Comparison of ENCODE assay signal across 11 mouse cellular contexts in the genomic region with DNA sequence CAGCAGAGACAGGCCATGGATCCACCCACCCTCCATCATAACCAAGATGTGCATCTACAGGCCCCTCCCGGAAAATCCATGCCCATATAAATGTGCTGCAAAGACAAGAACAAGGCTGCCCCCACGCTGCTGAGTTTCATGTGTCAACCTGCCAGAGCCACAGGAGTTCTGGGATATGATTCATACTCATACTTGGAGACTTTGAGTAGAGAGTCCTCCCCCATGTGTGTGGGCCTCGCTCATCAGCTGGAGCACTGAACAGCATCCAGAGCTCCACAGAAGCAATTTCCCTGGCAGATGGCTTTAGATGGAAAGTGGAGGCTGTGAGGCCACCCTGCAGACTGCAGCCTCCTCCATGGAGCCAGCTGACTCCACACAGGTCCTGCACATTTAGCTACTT. TPM values are rescaled to one million over a fixed set of nuclear protein-coding genes. Genes with fewer than 3 reads are reported as not detected.
DNase-seq lines count a peak whose midpoint lies in the region; ATAC-seq and TF ChIP-seq lines count a peak whose summit lies in the region.
"Had no signal": no experiment of that assay in that cellular context is flagged by ENCODE, and none has a peak within 500 bp of the region (broad histone marks: within the 10 kb centered on the region; RNA-seq: fewer than 3 reads in every experiment).

No protein-coding gene starts in this region.

- no peak overlapping the region for H3K4me3 ChIP-seq in stomach, postnatal 0 days (ENCODE audit: low read depth, low read length)
- no peak overlapping the region for H3K4me3 ChIP-seq in forebrain, embryonic 15.5 days
- H3K4me3 ChIP-seq: hindbrain, embryonic 13.5 days had no signal

- no peaks in the 10 kb centered on the region for H3K9me3 ChIP-seq in stomach, postnatal 0 days (ENCODE audit: control insufficient read depth, low read length)
- no peaks in the 10 kb centered on the region for H3K9me3 ChIP-seq in forebrain, embryonic 15.5 days

- WGBS in stomach, postnatal 0 days, result 38% methylated on average over 3 of the region's 3 CpGs
- 88% methylated on average over 3 of the region's 3 CpGs for WGBS in forebrain, embryonic 15.5 days

- no peak overlapping the region; the same call in 1 of the 2 replicates for H3K27ac ChIP-seq in stomach, postnatal 0 days (replicated peaks)
- no peak overlapping the region for H3K27ac ChIP-seq in forebrain, embryonic 15.5 days (replicated peaks)
- H3K27ac ChIP-seq: hindbrain, embryonic 13.5 days; liver, embryonic 14.5 days had no signal

- no peak overlapping the region for H3K9ac ChIP-seq in stomach, postnatal 0 days (ENCODE audit: low read length)
- no peak overlapping the region for H3K9ac ChIP-seq in forebrain, embryonic 15.5 days (replicated peaks)
- H3K9ac ChIP-seq: hindbrain, embryonic 13.5 days; liver, embryonic 14.5 days had no signal

- no peaks in the 10 kb centered on the region for H3K36me3 ChIP-seq in stomach, postnatal 0 days (ENCODE audit: control insufficient read depth, insufficient read depth, low read length)
- no peaks in the 10 kb centered on the region for H3K36me3 ChIP-seq in forebrain, embryonic 15.5 days
- H3K36me3 ChIP-seq: hindbrain, embryonic 13.5 days had no signal

- no peak for TF ChIP-seq EP300 in stomach, postnatal 0 days (optimal IDR thresholded peaks at IDR 0.05)

- peaks cover 11% of the 10 kb centered on the region for H3K4me1 ChIP-seq in stomach, postnatal 0 days (replicated peaks; ENCODE audit: control insufficient read depth, insufficient read depth)
- H3K4me1 ChIP-seq in forebrain, embryonic 15.5 days, result peaks cover 23% of the 10 kb centered on the region

- H3K27me3 ChIP-seq in stomach, postnatal 0 days (ENCODE audit: control insufficient read depth, insufficient read depth, low read length), result no peaks in the 10 kb centered on the region
- no peaks in the 10 kb centered on the region for H3K27me3 ChIP-seq in forebrain, embryonic 15.5 days

- DNase-seq in testis, postnatal 10 days (ENCODE audit: low spot score), result peak; percentile 42
- no peak for DNase-seq in testis, postnatal 14 days (ENCODE audit: low spot score)
- peak; percentile 86 to 95 for DNase-seq in frontal cortex, postnatal 36 days (ENCODE audit: low spot score in 2 of 2)
- peak; percentile 81 to 83 for DNase-seq in layer of hippocampus, postnatal 36 days
- no peak for DNase-seq in stomach, postnatal 0 days (ENCODE audit: low spot score)
- no peak for DNase-seq in adrenal gland, postnatal 10 days
- DNase-seq in urinary bladder, postnatal 4 days (ENCODE audit: low spot score in 2 of 2), result no peak

- no peak for ATAC-seq in stomach, postnatal 0 days (ENCODE audit: low FRiP score, low TSS enrichment)
- ATAC-seq in forebrain, embryonic 15.5 days (replicated peaks), result no peak

- no peak overlapping the region for H3K4me2 ChIP-seq in stomach, postnatal 0 days (replicated peaks; ENCODE audit: low read depth)
- H3K4me2 ChIP-seq in forebrain, embryonic 15.5 days (replicated peaks), result no peak overlapping the region
- H3K4me2 ChIP-seq: hindbrain, embryonic 13.5 days had no signal

- peak; percentile 30; the same call in 1 of the 2 replicates for TF ChIP-seq CTCF in stomach, postnatal 0 days (IDR thresholded peaks at IDR 0.05; ENCODE audit: low read depth)

RNA-seq across cellular contexts. Expression of a gene that starts 10.9 kb away (rescaled TPM):
- 1 to 10 TPM; 1.3 to 1.7 TPM for total RNA-seq in layer of hippocampus, postnatal 36 days (2021)
- polyA plus RNA-seq in stomach, postnatal 0 days (2015; fragmentation: Nextera tagmentation; extraction: Ambion mirVana), result 111 and 135 TPM in 2 replicates
- under 1 TPM in 1 of 2 experiments, not detected in 1; 0.58 TPM for total RNA-seq in adrenal gland, postnatal 10 days (2021)
- polyA plus RNA-seq in forebrain, embryonic 15.5 days (2015; fragmentation: Nextera tagmentation; extraction: Ambion mirVana), result 0.34 TPM in 1 of 2 replicates, not detected in the other
- polyA plus RNA-seq: hindbrain, embryonic 13.5 days; neural tube, embryonic 14.5 days had no signal

Comparison
In these comparisons a context has a peak if more than half of its experiments do, and no peak if none do; other contexts are left out.
1. DNase-seq: peak in testis, postnatal 10 days (single experiment), frontal cortex, postnatal 36 days (2 of 2) and layer of hippocampus, postnatal 36 days (2 of 2); none in testis, postnatal 14 days (single experiment), stomach, postnatal 0 days (single experiment), adrenal gland, postnatal 10 days (single experiment) and urinary bladder, postnatal 4 days (0 of 2).